Mouse (Mus musculus) stomach, postnatal 0 days (tissue): Measurements from ENCODE around the gene Treml4.

Experiments used
- CTCF ChIP-seq: IDR thresholded peaks from 2 replicates; pipeline ENCODE4 v1.5.1; 2016; ENCODE audit warnings: antibody characterized with exemption, low read depth, mild to moderate bottlenecking, moderate library complexity
- EP300 ChIP-seq: optimal IDR thresholded peaks from 2 replicates; pipeline ENCODE3; 2016; ENCODE audit warnings: antibody characterized with exemption

- TF ChIP-seq CTCF (no peak), EP300 (no peak)
Measured at GRCm38 (mm10) chr17:48323236-48323635, 59.1 kb downstream of the Treml4 start.
